Mouse (Mus musculus) heart, embryonic 14.5 days (tissue): Measurements from ENCODE around the gene Samm50. TPM values are rescaled to one million over a fixed set of nuclear protein-coding genes. Genes with fewer than 3 reads are reported as not detected.

Experiments
- ATAC-seq: fragments of 200-750 bp; cut with Nextera tagmentation; 2 replicates; pipeline ENCODE4 v1.8.0; 2017; ENCODE audit warnings: low read depth, moderate TSS enrichment; ENCODE audit not compliant: insufficient number of reproducible peaks, insufficient read depth, low FRiP score
- H3K27ac ChIP-seq, 2 experiments: fragments of 200-500 bp in 1 of 2; fragments of 300-500 bp in 1 of 2; sonication (generic) in 1 of 2; replicated peaks in 1 of 2; 2 replicates each; pipeline ENCODE4 v1.5.1; 2012 to 2014; ENCODE audit warnings: low read depth in 2 of 2, low read length in 2 of 2, control low read depth in 1 of 2, mild to moderate bottlenecking in 1 of 2, mixed read lengths in 1 of 2; ENCODE audit not compliant: control insufficient read depth in 1 of 2, insufficient read depth in 1 of 2
- H3K27me3 ChIP-seq: fragments of 300-500 bp; sonication (generic); 2 replicates; pipeline ENCODE4 v1.6.1; 2014; ENCODE audit warnings: mild to moderate bottlenecking, low read length, control low read depth; ENCODE audit not compliant: control insufficient read depth, insufficient read depth
- H3K36me3 ChIP-seq: fragments of 300-500 bp; sonication (generic); 2 replicates; pipeline ENCODE4 v1.6.1; 2014; ENCODE audit warnings: mild to moderate bottlenecking, control low read depth, low read length, mixed read lengths; ENCODE audit not compliant: control insufficient read depth, insufficient read depth
- H3K4me1 ChIP-seq, 2 experiments: fragments of 200-500 bp in 1 of 2; fragments of 300-500 bp in 1 of 2; sonication (generic) in 1 of 2; 2 replicates each; pipeline ENCODE4 v1.6.1; 2012 to 2014; ENCODE audit warnings: low read length in 2 of 2, control low read depth in 1 of 2, mixed read lengths in 1 of 2; ENCODE audit not compliant: control insufficient read depth in 2 of 2, insufficient read depth in 2 of 2
- H3K4me2 ChIP-seq: fragments of 300-500 bp; sonication (generic); 2 replicates; pipeline ENCODE4 v1.6.1; 2014; ENCODE audit warnings: mild to moderate bottlenecking, low read length
- H3K4me3 ChIP-seq, 2 experiments: fragments of 200-500 bp in 1 of 2; fragments of 300-500 bp in 1 of 2; sonication (generic) in 1 of 2; 2 replicates each; pipeline ENCODE4 v1.5.1; 2012 to 2014; ENCODE audit warnings: low read length in 2 of 2, mild to moderate bottlenecking in 2 of 2, control low read depth in 1 of 2, low read depth in 1 of 2, moderate library complexity in 1 of 2; ENCODE audit not compliant: control insufficient read depth in 1 of 2, insufficient read depth in 1 of 2
- H3K9ac ChIP-seq: fragments of 300-500 bp; sonication (generic); 2 replicates; pipeline ENCODE4 v1.6.1; 2014; ENCODE audit warnings: mild to moderate bottlenecking, low read length
- H3K9me3 ChIP-seq: fragments of 300-500 bp; sonication (generic); 2 replicates; pipeline ENCODE4 v1.6.1; 2016; ENCODE audit warnings: low read length, control low read depth; ENCODE audit not compliant: control insufficient read depth
- WGBS: fragments of 180-500 bp; shearing (Covaris S2); extraction: QIAGEN DNeasy Blood & Tissue Kit; methylation state at CpG from one replicate; pipeline ENCODE4 v1.1.7; 2014; 5-methylcytosine and 5-hydroxymethylcytosine counted together
- polyA plus RNA-seq: library from polyadenylated mRNA; unstranded; fragments of >200 nt; fragmentation: Nextera tagmentation; extraction: Ambion mirVana; gene quantifications from 2 replicates; pipeline ENCODE4 v1.2.1, GENCODE M21; 2014

Gene Samm50
- polyA plus RNA-seq, 1 experiment from 2014 or later, result 88.2 TPM

- Histone ChIP-seq H3K9ac (no peak overlapping the region), H3K27ac (no peak overlapping the region), H3K27me3 (no peaks in the 10 kb centered on the region), H3K4me1 (peaks cover 16 to 20% of the 10 kb centered on the region in 2 experiments), H3K4me3 (no peak overlapping the region), H3K4me2 (peak overlapping the region; percentile 53), H3K9me3 (no peaks in the 10 kb centered on the region), H3K36me3 (peaks cover 9% of the 10 kb centered on the region; the same call in 1 of the 2 replicates)
- ATAC-seq, result no peak
- WGBS, result 9% methylated on average over 16 of the region's 16 CpGs
Measured at GRCm38 (mm10) chr15:84238991-84239401, 47.0 kb downstream of the Samm50 start.

- H3K9me3 ChIP-seq, result no peaks in the 10 kb centered on the region
- no peaks in the 10 kb centered on the region for H3K27me3 ChIP-seq
- H3K4me3 ChIP-seq, result no peak overlapping the region
- peaks cover 6% of the 10 kb centered on the region; the same call in 1 of the 2 replicates for H3K36me3 ChIP-seq
- no peak for ATAC-seq
- no peak overlapping the region for H3K27ac ChIP-seq
- no peak overlapping the region for H3K9ac ChIP-seq
- 35% methylated on average over 7 of the region's 7 CpGs for WGBS
- peaks cover 23 to 35% of the 10 kb centered on the region in 2 experiments for H3K4me1 ChIP-seq
- H3K4me2 ChIP-seq, result no peak overlapping the region
Measured at GRCm38 (mm10) chr15:84241520-84241919, 49.5 kb downstream of the Samm50 start.

- H3K4me3 ChIP-seq, result no peak overlapping the region
- no peak for ATAC-seq
- WGBS, result 52% methylated on average over 7 of the region's 7 CpGs
- peaks cover 14 to 29% of the 10 kb centered on the region in 2 experiments for H3K4me1 ChIP-seq
- peak overlapping the region; percentile 46 to 75 for H3K27ac ChIP-seq
- peaks cover 5% of the 10 kb centered on the region for H3K9me3 ChIP-seq
- no peaks in the 10 kb centered on the region for H3K27me3 ChIP-seq
- peak overlapping the region; percentile 41; the same call in 1 of the 2 replicates for H3K9ac ChIP-seq
- H3K36me3 ChIP-seq, result peaks cover 6% of the 10 kb centered on the region; the same call in 1 of the 2 replicates
- 0 out of 2 replicates have a peak overlapping the region, but pooled peaks have one; percentile 13 for H3K4me2 ChIP-seq
Measured at GRCm38 (mm10) chr15:84245104-84245503, 53.1 kb downstream of the Samm50 start.

GRCm38 (mm10) chr15:84246195-84246594, 54.2 kb downstream of the Samm50 start:
- Histone ChIP-seq H3K4me2 (no peak overlapping the region), H3K27ac (no peak overlapping the region), H3K9me3 (peaks cover 5% of the 10 kb centered on the region), H3K4me1 (peaks cover 22 to 36% of the 10 kb centered on the region in 2 experiments), H3K27me3 (no peaks in the 10 kb centered on the region), H3K36me3 (peaks cover 6% of the 10 kb centered on the region; the same call in 1 of the 2 replicates), H3K9ac (no peak overlapping the region), H3K4me3 (no peak overlapping the region)
- no peak for ATAC-seq
- 86% methylated on average over 6 of the region's 6 CpGs for WGBS

GRCm38 (mm10) chr15:84247309-84247708, 55.3 kb downstream of the Samm50 start:
- ATAC-seq, result no peak
- 93% methylated on average over 3 of the region's 3 CpGs for WGBS
- Histone ChIP-seq H3K9ac (no peak overlapping the region), H3K27me3 (no peaks in the 10 kb centered on the region), H3K4me1 (peaks cover 26 to 41% of the 10 kb centered on the region in 2 experiments), H3K36me3 (peaks cover 6% of the 10 kb centered on the region; the same call in 1 of the 2 replicates), H3K4me3 (no peak overlapping the region), H3K4me2 (no peak overlapping the region), H3K27ac (no peak overlapping the region), H3K9me3 (peaks cover 5% of the 10 kb centered on the region)

GRCm38 (mm10) chr15:84251227-84251626, 59.2 kb downstream of the Samm50 start:
- Histone ChIP-seq H3K4me2 (peak overlapping the region; percentile 31), H3K4me1 (peaks cover 46 to 62% of the 10 kb centered on the region in 2 experiments), H3K27me3 (no peaks in the 10 kb centered on the region), H3K9me3 (peaks cover 5% of the 10 kb centered on the region), H3K27ac (peak overlapping the region; percentile 92 to 98), H3K36me3 (no peaks in the 10 kb centered on the region), H3K9ac (peak overlapping the region; percentile 51), H3K4me3 (no peak overlapping the region)
- 29% methylated on average over 13 of the region's 13 CpGs for WGBS
- ATAC-seq, result peak; percentile 66

- no peaks in the 10 kb centered on the region for H3K9me3 ChIP-seq
- no peaks in the 10 kb centered on the region for H3K36me3 ChIP-seq
- H3K4me3 ChIP-seq, result no peak overlapping the region
- no peak overlapping the region for H3K4me2 ChIP-seq
- H3K9ac ChIP-seq, result no peak overlapping the region
- H3K27me3 ChIP-seq, result no peaks in the 10 kb centered on the region
- ATAC-seq, result no peak
- peaks cover 57 to 76% of the 10 kb centered on the region in 2 experiments for H3K4me1 ChIP-seq
- peak overlapping the region; percentile 93 to 98 for H3K27ac ChIP-seq
- 81% methylated on average over 7 of the region's 7 CpGs for WGBS
Measured at GRCm38 (mm10) chr15:84252645-84253044, 60.6 kb downstream of the Samm50 start.

GRCm38 (mm10) chr15:84253757-84254156, 61.7 kb downstream of the Samm50 start:
- peak; percentile 53 for ATAC-seq

More at GRCm38 (mm10) chr15:84253757-84254156, 61.7 kb downstream of the Samm50 start:
- no peaks in the 10 kb centered on the region for H3K27me3 ChIP-seq
- H3K27ac ChIP-seq, result peak overlapping the region; percentile 93 to 98
- peak overlapping the region; percentile 43 for H3K4me2 ChIP-seq
- no peak overlapping the region for H3K4me3 ChIP-seq
- 9% methylated on average over 11 of the region's 11 CpGs for WGBS
- no peaks in the 10 kb centered on the region for H3K36me3 ChIP-seq
- H3K4me1 ChIP-seq, result peaks cover 59 to 83% of the 10 kb centered on the region in 2 experiments
- peak overlapping the region; percentile 65 for H3K9ac ChIP-seq
- H3K9me3 ChIP-seq, result no peaks in the 10 kb centered on the region
